Mouse (Mus musculus): ENCODE measurements around the gene Ajm1.

DNA sequence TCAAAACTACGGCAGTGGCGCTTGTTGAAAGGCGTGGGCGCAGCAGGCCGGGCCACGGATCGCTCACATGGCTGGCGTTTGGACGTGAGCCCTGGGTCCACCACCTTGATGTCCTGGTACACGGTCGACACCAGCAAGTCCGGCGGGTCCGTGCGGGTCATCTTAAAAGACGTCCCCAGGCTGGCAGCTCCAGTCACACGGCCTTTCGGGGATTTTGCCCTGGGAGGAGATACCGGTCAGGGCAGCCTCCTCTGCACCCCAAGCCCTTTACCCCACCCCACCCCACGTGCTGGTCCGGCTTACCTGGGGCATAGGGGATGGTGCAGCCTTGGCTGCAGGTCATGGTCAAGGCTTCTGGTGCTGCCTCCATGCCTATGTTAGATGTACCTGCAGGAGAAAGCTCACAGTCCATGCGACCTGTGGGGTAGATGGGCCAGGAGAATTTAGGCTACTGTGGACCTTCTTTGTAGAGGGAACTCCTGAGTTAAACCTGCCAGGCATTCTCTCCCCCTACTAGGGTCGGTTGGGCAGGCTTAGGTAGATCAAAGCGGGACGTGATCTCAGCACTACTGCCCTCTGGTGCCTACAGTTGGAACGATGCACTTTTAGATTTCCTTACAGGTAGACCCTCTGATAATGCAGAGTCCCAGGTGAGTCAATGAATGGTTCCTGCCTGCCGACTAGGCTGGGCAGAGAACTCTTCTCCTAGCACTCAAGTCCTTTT is 1.7 kb downstream of the Ajm1 start:
- no peak for TF ChIP-seq POLR2A (IDR thresholded peaks at IDR 0.05; ENCODE audit: low read depth, low read length)
- TF ChIP-seq CTCF (IDR thresholded peaks at IDR 0.05; ENCODE audit: extremely low read depth, insufficient read length, insufficient replicate concordance, low read depth, low read length) = peak; percentile 75; the same call in 1 of the 2 replicates

Data from small intestine, adult 2 months (tissue).